Mouse (Mus musculus) kidney, adult 2 months (tissue): ENCODE measurements around the gene Sergef. TPM values are rescaled to one million over a fixed set of nuclear protein-coding genes. Genes with fewer than 3 reads are reported as not detected.

ENCODE experiments used
- DNase-seq: peaks from one replicate; pipeline ENCODE4 v3.0.0; 2021
- H3K27ac ChIP-seq: fragments of 200-500 bp; 2 replicates; pipeline ENCODE4 v1.5.1; 2012; ENCODE audit warnings: low read depth, low read length, control low read depth, inconsistent platforms; ENCODE audit not compliant: insufficient read depth
- H3K27me3 ChIP-seq: fragments of 200-500 bp; replicated peaks from 2 replicates; pipeline ENCODE4 v1.6.1; 2012; ENCODE audit warnings: mild to moderate bottlenecking, moderate library complexity, low read length, inconsistent platforms; ENCODE audit not compliant: control insufficient read depth, insufficient read depth
- H3K36me3 ChIP-seq: fragments of 200-500 bp; 2 replicates; pipeline ENCODE4 v1.6.1; 2012; ENCODE audit warnings: mild to moderate bottlenecking, moderate library complexity, low read length, inconsistent platforms; ENCODE audit not compliant: control insufficient read depth, insufficient read depth
- H3K4me1 ChIP-seq: fragments of 200-500 bp; 2 replicates; pipeline ENCODE4 v1.6.1; 2011; ENCODE audit warnings: low read length; ENCODE audit not compliant: control insufficient read depth, insufficient read depth
- H3K4me3 ChIP-seq: fragments of 200-500 bp; 2 replicates; pipeline ENCODE4 v1.5.1; 2011; ENCODE audit warnings: mild to moderate bottlenecking, low read depth, low read length, control low read depth; ENCODE audit not compliant: insufficient read depth
- CTCF ChIP-seq: fragments of 200-500 bp; conservative IDR thresholded peaks from 2 replicates; pipeline ENCODE4 v1.5.1; 2011; ENCODE audit warnings: low read depth, mild to moderate bottlenecking, control low read depth, low read length, moderate library complexity, mixed read lengths; ENCODE audit not compliant: insufficient read depth, insufficient read length
- POLR2A ChIP-seq: fragments of 200-500 bp; IDR thresholded peaks from one replicate; pipeline ENCODE4 v1.6.1; 2011; ENCODE audit warnings: low read depth, low read length, control low read depth
- WGBS: fragments of 180-500 bp; shearing (Covaris S2); methylation state at CpG from one replicate; pipeline ENCODE4 v1.1.7; 2018; 5-methylcytosine and 5-hydroxymethylcytosine counted together
- polyA plus RNA-seq: library from polyadenylated mRNA; depleted of rRNA; stranded (reverse); fragments of >200 nt; gene quantifications from 2 replicates; pipeline ENCODE4 v1.2.3, GENCODE M21; 2012

Gene Sergef
- polyA plus RNA-seq, 1 experiment, result 16.8 TPM

DNA sequence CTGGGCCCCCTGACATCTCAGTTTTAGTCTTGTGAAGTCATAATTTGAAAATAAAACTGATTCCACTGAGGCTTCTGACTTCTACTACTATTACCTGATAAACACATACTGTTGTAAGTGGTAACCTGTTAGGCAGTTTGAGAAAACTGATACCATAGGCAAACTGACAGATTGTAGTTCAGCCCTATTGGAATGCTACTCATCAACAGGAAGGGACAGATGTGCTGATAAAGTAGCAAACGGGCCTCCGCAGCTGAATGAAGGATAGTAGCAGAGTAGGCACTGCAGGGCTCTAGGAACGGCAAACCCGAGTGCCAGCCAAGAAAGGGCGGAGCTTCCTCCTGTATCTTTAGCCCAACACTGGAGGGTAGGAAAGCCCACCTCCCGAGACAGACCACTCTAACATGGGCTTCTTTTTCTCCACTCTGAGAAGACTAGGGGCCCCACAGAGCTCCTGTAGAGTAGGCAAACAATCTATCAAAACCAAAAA, 112.9 kb downstream of the Sergef start:
- 60% methylated on average over 6 of the region's 6 CpGs for WGBS
- no peaks in the 10 kb centered on the region for H3K27me3 ChIP-seq
- no peaks in the 10 kb centered on the region for H3K4me1 ChIP-seq
- no peak for DNase-seq
- TF ChIP-seq POLR2A, result no peak
- no peak for TF ChIP-seq CTCF
- H3K27ac ChIP-seq, result no peak overlapping the region
- no peak overlapping the region for H3K4me3 ChIP-seq
- no peaks in the 10 kb centered on the region for H3K36me3 ChIP-seq

DNA sequence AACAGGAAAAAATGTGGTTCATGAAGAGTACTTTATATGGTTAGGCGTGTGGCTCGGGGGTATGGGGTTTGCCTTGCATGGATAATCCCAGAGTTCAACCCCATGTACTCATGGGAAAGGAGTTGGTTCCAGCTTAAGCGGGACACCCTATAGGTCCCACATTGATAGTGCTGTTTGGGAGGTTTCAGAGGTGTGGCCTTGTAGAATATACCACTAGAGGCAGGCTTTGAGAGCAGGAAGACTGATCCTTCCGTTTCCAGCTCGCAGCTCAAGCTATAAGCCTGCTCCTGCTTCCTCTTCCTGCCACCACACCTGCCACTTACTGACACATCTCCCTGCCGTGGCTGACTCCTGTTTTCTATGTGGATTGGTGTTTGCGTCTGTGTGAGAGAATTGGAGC, 116.4 kb downstream of the Sergef start:
- H3K27me3 ChIP-seq, result no peaks in the 10 kb centered on the region
- TF ChIP-seq CTCF (no peak), POLR2A (no peak)
- no peak for DNase-seq
- no peak overlapping the region for H3K27ac ChIP-seq
- 84% methylated on average over 7 of the region's 7 CpGs for WGBS
- H3K4me1 ChIP-seq, result no peaks in the 10 kb centered on the region
- no peaks in the 10 kb centered on the region for H3K36me3 ChIP-seq
- H3K4me3 ChIP-seq, result no peak overlapping the region

GRCm38 (mm10) chr7:46521794-46522193, 117.8 kb downstream of the Sergef start:
- TF ChIP-seq POLR2A (no peak), CTCF (no peak)
- Histone ChIP-seq H3K27me3 (no peaks in the 10 kb centered on the region), H3K4me1 (no peaks in the 10 kb centered on the region), H3K4me3 (no peak overlapping the region), H3K36me3 (no peaks in the 10 kb centered on the region), H3K27ac (no peak overlapping the region)
- DNase-seq, result no peak
- WGBS, result 92% methylated on average over 17 of the region's 17 CpGs

DNA sequence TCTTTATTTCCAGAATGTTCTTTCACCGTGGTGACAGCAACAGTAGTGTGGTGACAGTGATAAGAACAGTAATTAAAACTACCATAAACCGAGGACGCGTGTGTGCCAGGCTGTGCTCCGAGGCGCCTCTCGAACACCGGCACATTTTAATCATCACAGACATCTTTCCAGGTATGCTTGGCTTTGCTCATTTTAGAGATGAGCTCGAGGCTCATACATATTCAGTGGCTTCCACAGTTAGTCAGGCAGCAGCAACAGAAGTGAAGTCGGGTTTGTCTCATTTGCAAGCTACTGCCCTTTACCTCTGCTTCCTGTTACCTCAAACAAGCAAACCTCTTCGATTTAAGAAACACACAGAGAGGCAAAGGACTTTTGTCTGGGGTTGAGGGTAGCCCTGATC, 120.5 kb downstream of the Sergef start:
- no peaks in the 10 kb centered on the region for H3K4me1 ChIP-seq
- H3K27ac ChIP-seq, result no peak overlapping the region
- WGBS, result 75% methylated on average over 11 of the region's 11 CpGs
- no peak for DNase-seq
- H3K4me3 ChIP-seq, result no peak overlapping the region
- TF ChIP-seq POLR2A (no peak), CTCF (no peak)
- no peaks in the 10 kb centered on the region for H3K36me3 ChIP-seq
- H3K27me3 ChIP-seq, result no peaks in the 10 kb centered on the region

DNA sequence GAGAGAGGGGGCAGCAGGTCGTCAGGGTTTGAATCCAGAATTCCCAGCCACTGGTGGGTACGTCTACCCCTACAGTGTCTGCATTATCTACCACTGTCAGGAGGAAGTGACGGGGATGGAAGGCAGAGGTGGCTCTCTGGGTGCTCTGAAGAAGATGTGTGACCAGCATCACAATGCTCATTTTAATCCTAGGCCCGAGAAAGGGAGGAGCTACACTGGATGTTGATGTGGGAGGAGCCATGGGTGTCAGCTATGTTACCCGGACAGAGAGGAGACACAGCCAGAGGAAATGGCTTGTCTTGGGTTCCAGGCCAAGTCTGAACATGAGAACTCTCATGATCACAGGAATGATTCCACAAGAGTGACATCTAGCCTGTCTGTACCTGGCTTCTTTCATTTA, 122.4 kb downstream of the Sergef start:
- H3K4me3 ChIP-seq, result no peak overlapping the region
- TF ChIP-seq CTCF (no peak), POLR2A (no peak)
- no peak overlapping the region for H3K27ac ChIP-seq
- H3K27me3 ChIP-seq, result no peaks in the 10 kb centered on the region
- H3K4me1 ChIP-seq, result no peaks in the 10 kb centered on the region
- DNase-seq, result no peak
- no peaks in the 10 kb centered on the region for H3K36me3 ChIP-seq
- 72% methylated on average over 5 of the region's 5 CpGs for WGBS

DNA sequence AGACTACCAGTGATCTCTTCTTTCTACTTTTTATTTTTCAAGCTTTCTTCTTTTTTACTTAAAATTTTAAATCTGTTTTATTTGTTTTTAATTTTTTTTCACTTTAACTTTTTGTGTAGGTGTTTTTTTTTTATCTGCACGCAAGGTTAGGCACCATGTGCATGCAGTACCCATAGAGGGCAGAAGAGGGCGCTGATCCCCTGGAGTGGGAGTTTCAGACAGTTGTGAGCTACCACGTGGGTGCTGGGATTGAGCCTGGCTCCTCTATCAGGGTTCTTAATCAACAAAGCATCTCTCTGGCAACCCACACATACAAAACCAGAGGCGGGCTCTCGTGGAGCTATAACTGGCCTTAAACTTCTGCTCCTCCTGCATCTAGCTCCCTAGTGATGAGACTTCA, 123.6 kb downstream of the Sergef start:
- TF ChIP-seq CTCF, result 0 out of 2 replicates have a peak, but pooled peaks have one; percentile 14
- TF ChIP-seq POLR2A, result no peak
- Histone ChIP-seq H3K27me3 (no peaks in the 10 kb centered on the region), H3K4me3 (no peak overlapping the region), H3K4me1 (no peaks in the 10 kb centered on the region), H3K36me3 (no peaks in the 10 kb centered on the region), H3K27ac (no peak overlapping the region)
- WGBS, result 81% methylated on average over 5 of the region's 5 CpGs
- no peak for DNase-seq

GRCm38 (mm10) chr7:46514981-46515380, 124.6 kb downstream of the Sergef start:
- Histone ChIP-seq H3K27ac (no peak overlapping the region), H3K4me3 (no peak overlapping the region), H3K36me3 (no peaks in the 10 kb centered on the region), H3K4me1 (no peaks in the 10 kb centered on the region), H3K27me3 (no peaks in the 10 kb centered on the region)
- no peak for DNase-seq
- 89% methylated on average over 8 of the region's 8 CpGs for WGBS
- no peak for TF ChIP-seq POLR2A
- no peak for TF ChIP-seq CTCF

DNA sequence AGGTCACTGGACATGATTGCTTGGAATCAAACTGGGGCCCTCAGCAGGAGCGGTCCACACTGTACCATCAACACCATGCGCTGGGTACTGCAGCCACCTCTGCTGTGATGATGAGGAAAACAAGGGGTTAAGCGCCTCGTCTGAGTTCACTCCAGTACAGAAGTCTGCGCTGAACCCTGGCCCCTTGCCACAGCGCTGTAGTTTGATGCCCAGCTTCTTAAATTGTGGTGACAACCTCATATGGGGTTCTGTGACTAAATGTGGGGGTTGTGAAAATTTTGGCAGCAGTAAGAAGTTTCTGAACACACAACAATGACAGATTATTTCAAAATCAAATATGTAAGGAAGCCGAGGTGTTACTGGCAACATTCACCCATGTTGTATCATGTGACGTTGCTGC, 126.0 kb downstream of the Sergef start:
- no peaks in the 10 kb centered on the region for H3K27me3 ChIP-seq

More for the DNA sequence above, 126.0 kb downstream of the Sergef start:
- 86% methylated on average over 8 of the region's 8 CpGs for WGBS
- Histone ChIP-seq H3K4me1 (no peaks in the 10 kb centered on the region), H3K4me3 (no peak overlapping the region), H3K27ac (no peak overlapping the region), H3K36me3 (no peaks in the 10 kb centered on the region)
- no peak for TF ChIP-seq CTCF
- TF ChIP-seq POLR2A, result no peak
- no peak for DNase-seq
